Mouse (Mus musculus) MEL (cell line): ENCODE data around the gene Rpl18a. TPM values are rescaled to one million over a fixed set of nuclear protein-coding genes. Genes with fewer than 3 reads are reported as not detected.

ENCODE experiments used
- DNase-seq: peaks from one replicate; pipeline ENCODE4 v3.0.0; 2011; ENCODE audit warnings: low read depth, low spot score
- H3K27ac ChIP-seq: 2 replicates; pipeline ENCODE4 v1.5.1; 2012; ENCODE audit warnings: low read depth, mild to moderate bottlenecking, control low read depth, low read length, moderate library complexity; ENCODE audit not compliant: control insufficient read depth
- H3K27me3 ChIP-seq, 2 experiments: fragments of 150-350 bp in 1 of 2; sonication (generic) in 1 of 2; 2 replicates each; pipeline ENCODE4 v1.6.1; 2012; ENCODE audit warnings: low read length in 2 of 2, mild to moderate bottlenecking in 2 of 2, improper control_type of control experiment in 1 of 2, moderate library complexity in 1 of 2; ENCODE audit not compliant: insufficient read depth in 2 of 2, control insufficient read depth in 1 of 2
- H3K36me3 ChIP-seq, 2 experiments: 2 replicates each; pipeline ENCODE4 v1.6.1; 2012 to 2014; ENCODE audit warnings: low read length in 2 of 2, improper control_type of control experiment in 1 of 2, inconsistent platforms in 1 of 2, mild to moderate bottlenecking in 1 of 2; ENCODE audit not compliant: insufficient read depth in 2 of 2, control insufficient read depth in 1 of 2
- H3K4me1 ChIP-seq, 2 experiments: fragments of 150-350 bp in 1 of 2; sonication (generic) in 1 of 2; 2 replicates each; pipeline ENCODE4 v1.6.1; 2012; ENCODE audit warnings: low read length in 2 of 2, improper control_type of control experiment in 1 of 2, mild to moderate bottlenecking in 1 of 2; ENCODE audit not compliant: insufficient read depth in 2 of 2, control insufficient read depth in 1 of 2
- H3K4me3 ChIP-seq, 2 experiments: fragments of 150-350 bp in 1 of 2; sonication (generic) in 1 of 2; 2 replicates each; pipeline ENCODE4 v1.5.1; 2012; ENCODE audit warnings: low read depth in 2 of 2, low read length in 2 of 2, mild to moderate bottlenecking in 2 of 2, moderate library complexity in 2 of 2, control low read depth in 1 of 2, improper control_type of control experiment in 1 of 2; ENCODE audit not compliant: control insufficient read depth in 1 of 2, insufficient read depth in 1 of 2
- H3K79me2 ChIP-seq: 2 replicates; pipeline ENCODE4 v1.6.1; 2012; ENCODE audit warnings: mild to moderate bottlenecking, low read length, moderate library complexity; ENCODE audit not compliant: control insufficient read depth, poor library complexity, insufficient read depth
- H3K9ac ChIP-seq: 2 replicates; pipeline ENCODE4 v1.6.1; 2012; ENCODE audit warnings: low read depth, mild to moderate bottlenecking, control low read depth, low read length, moderate library complexity; ENCODE audit not compliant: control insufficient read depth, poor library complexity, severe bottlenecking
- H3K9me3 ChIP-seq: fragments of 150-350 bp; sonication (generic); replicated peaks from 2 replicates; pipeline ENCODE4 v1.6.1; 2012; ENCODE audit warnings: mild to moderate bottlenecking, low read length, improper control_type of control experiment, moderate library complexity; ENCODE audit not compliant: insufficient read depth
- CHD1 ChIP-seq: IDR thresholded peaks from 2 replicates; pipeline ENCODE4 v1.6.1; 2012; ENCODE audit warnings: low read depth, mild to moderate bottlenecking, inconsistent platforms, low read length, improper control_type of control experiment
- CTCF ChIP-seq, 3 experiments: IDR thresholded peaks in 2 of 3; conservative IDR thresholded peaks in 1 of 3; 2 replicates each; pipeline ENCODE4 v1.5.1; 2011 to 2012; ENCODE audit warnings: low read length in 3 of 3, low read depth in 2 of 3, mild to moderate bottlenecking in 2 of 3, improper control_type of control experiment in 1 of 3, inconsistent platforms in 1 of 3, mixed read lengths in 1 of 3, moderate library complexity in 1 of 3; ENCODE audit not compliant: control insufficient read depth in 1 of 3, insufficient read depth in 1 of 3, poor library complexity in 1 of 3, severe bottlenecking in 1 of 3
- E2F4 ChIP-seq: IDR thresholded peaks from 2 replicates; pipeline ENCODE4 v1.6.1; 2011; ENCODE audit warnings: low read depth, low read length, improper control_type of control experiment, borderline replicate concordance
- ELF1 ChIP-seq: IDR thresholded peaks from 2 replicates; pipeline ENCODE4 v1.6.1; 2014; ENCODE audit warnings: low read depth, mild to moderate bottlenecking, inconsistent platforms, low read length, improper control_type of control experiment, moderate library complexity
- EP300 ChIP-seq, 2 experiments: IDR thresholded peaks; 2 replicates each; pipeline ENCODE4 v1.6.1; 2011; ENCODE audit warnings: improper control_type of control experiment in 2 of 2, low read length in 2 of 2, low read depth in 1 of 2, mild to moderate bottlenecking in 1 of 2
- ETS1 ChIP-seq: IDR thresholded peaks from 2 replicates; pipeline ENCODE4 v1.6.1; 2012; ENCODE audit warnings: low read depth, mild to moderate bottlenecking, inconsistent platforms, low read length, improper control_type of control experiment, moderate library complexity
- GABPA ChIP-seq: IDR thresholded peaks from 2 replicates; pipeline ENCODE4 v1.6.1; 2012; ENCODE audit warnings: low read depth, mild to moderate bottlenecking, inconsistent platforms, low read length, improper control_type of control experiment, moderate library complexity
- GATA1 ChIP-seq: IDR thresholded peaks from 2 replicates; pipeline ENCODE4 v1.6.1; 2011; ENCODE audit warnings: low read depth, low read length, improper control_type of control experiment
- HCFC1 ChIP-seq: IDR thresholded peaks from 2 replicates; pipeline ENCODE4 v1.6.1; 2012; ENCODE audit warnings: low read depth, mild to moderate bottlenecking, inconsistent platforms, low read length, improper control_type of control experiment, moderate library complexity
- MAFK ChIP-seq: IDR thresholded peaks from 2 replicates; pipeline ENCODE4 v1.6.1; 2011; ENCODE audit warnings: low read depth, mild to moderate bottlenecking, low read length, improper control_type of control experiment, borderline replicate concordance
- MAX ChIP-seq: IDR thresholded peaks from 2 replicates; pipeline ENCODE4 v1.6.1; 2011; ENCODE audit warnings: low read length, improper control_type of control experiment
- MAZ ChIP-seq: IDR thresholded peaks from 2 replicates; pipeline ENCODE4 v1.6.1; 2012; ENCODE audit warnings: low read depth, mild to moderate bottlenecking, inconsistent platforms, low read length, improper control_type of control experiment
- MEF2A ChIP-seq: IDR thresholded peaks from 2 replicates; pipeline ENCODE4 v1.6.1; 2014; ENCODE audit warnings: low read depth, mild to moderate bottlenecking, inconsistent platforms, low read length, improper control_type of control experiment; ENCODE audit not compliant: poor library complexity, insufficient replicate concordance, severe bottlenecking; ENCODE audit errors: extremely low read depth
- MXI1 ChIP-seq: IDR thresholded peaks from 2 replicates; pipeline ENCODE4 v1.6.1; 2011; ENCODE audit warnings: mild to moderate bottlenecking, low read depth, low read length, improper control_type of control experiment
- MYB ChIP-seq: IDR thresholded peaks from 2 replicates; pipeline ENCODE4 v1.6.1; 2011; ENCODE audit warnings: mild to moderate bottlenecking, low read depth, low read length, improper control_type of control experiment
- MYC ChIP-seq: IDR thresholded peaks from 2 replicates; pipeline ENCODE4 v1.6.1; 2011; ENCODE audit warnings: low read depth, mild to moderate bottlenecking, low read length, improper control_type of control experiment, moderate library complexity
- NELFE ChIP-seq: IDR thresholded peaks from 2 replicates; pipeline ENCODE4 v1.6.1; 2011; ENCODE audit warnings: low read depth, low read length, improper control_type of control experiment
- NRF1 ChIP-seq: IDR thresholded peaks from 2 replicates; pipeline ENCODE4 v1.6.1; 2014; ENCODE audit warnings: low read depth, mild to moderate bottlenecking, inconsistent platforms, low read length, improper control_type of control experiment, moderate library complexity; ENCODE audit not compliant: poor library complexity, insufficient read depth, severe bottlenecking
- POLR2AphosphoS2 ChIP-seq: IDR thresholded peaks from 2 replicates; pipeline ENCODE4 v1.6.1; 2011; ENCODE audit warnings: low read length, improper control_type of control experiment
- RCOR1 ChIP-seq: IDR thresholded peaks from 2 replicates; pipeline ENCODE4 v1.6.1; 2012; ENCODE audit warnings: low read depth, mild to moderate bottlenecking, inconsistent platforms, low read length, improper control_type of control experiment
- TBP ChIP-seq: IDR thresholded peaks from 2 replicates; pipeline ENCODE4 v1.8.0; 2011; ENCODE audit warnings: low read depth, low read length, improper control_type of control experiment
- UBTF ChIP-seq: IDR thresholded peaks from 2 replicates; pipeline ENCODE4 v1.6.1; 2012; ENCODE audit warnings: low read depth, mild to moderate bottlenecking, inconsistent platforms, low read length, improper control_type of control experiment, moderate library complexity, borderline replicate concordance; ENCODE audit not compliant: insufficient read depth
- ZC3H11A ChIP-seq: IDR thresholded peaks from 2 replicates; pipeline ENCODE4 v1.6.1; 2012; ENCODE audit warnings: low read depth, mild to moderate bottlenecking, inconsistent platforms, low read length, improper control_type of control experiment
- ZKSCAN1 ChIP-seq: IDR thresholded peaks from 2 replicates; pipeline ENCODE4 v1.6.1; 2012; ENCODE audit warnings: low read depth, mild to moderate bottlenecking, inconsistent platforms, low read length, improper control_type of control experiment, moderate library complexity
- polyA plus RNA-seq, 2 experiments: library from polyadenylated mRNA; stranded (reverse) in 1 of 2; unstranded in 1 of 2; fragments of >175 nt in 1 of 2; fragments of >200 nt in 1 of 2; gene quantifications; 2 replicates each; pipeline versions ENCODE4 v1.2.1 to v1.2.4; 2012; ENCODE audit warnings: low replicate concordance in 2 of 2, low read depth in 1 of 2; ENCODE audit not compliant: insufficient read length in 2 of 2, insufficient read depth in 1 of 2, missing spikeins in 1 of 2
- total RNA-seq: library from RNA; depleted of rRNA; stranded (reverse); fragments of 300-350 nt; gene quantifications from 2 replicates; pipeline ENCODE4 v1.2.3, GENCODE M21; 2012

Gene Rpl18a
- total and polyA plus RNA-seq, 3 experiments: 5,399 to 5,671 TPM; not detected in 1

- TF ChIP-seq RCOR1: no peak
- TF ChIP-seq GABPA: no peak
- no peak for TF ChIP-seq ELF1
- TF ChIP-seq MAFK: no peak
- TF ChIP-seq MYB: no peak
- TF ChIP-seq POLR2AphosphoS2: no peak
- TF ChIP-seq MEF2A: no peak
- TF ChIP-seq MXI1: no peak
- Histone ChIP-seq H3K27me3 (no peaks in the 10 kb centered on the region), H3K36me3 (peaks cover 0 to 2% of the 10 kb centered on the region in 2 experiments; a peak in 1 of 4 replicates), H3K9me3 (no peaks in the 10 kb centered on the region), H3K79me2 (no peaks in the 10 kb centered on the region), H3K4me3 (no peak overlapping the region), H3K27ac (no peak overlapping the region), H3K9ac (no peak overlapping the region), H3K4me1 (peaks cover 6 to 7% of the 10 kb centered on the region in 2 experiments)
- no peak for DNase-seq
Measured at GRCm38 (mm10) chr8:70926396-70926795, 29.2 kb upstream of the Rpl18a start.

- Histone ChIP-seq H3K36me3 (peaks cover 0 to 2% of the 10 kb centered on the region in 2 experiments; a peak in 1 of 4 replicates), H3K27me3 (no peaks in the 10 kb centered on the region), H3K9ac (no peak overlapping the region), H3K4me3 (no peak overlapping the region), H3K4me1 (peaks cover 6 to 7% of the 10 kb centered on the region in 2 experiments), H3K79me2 (no peaks in the 10 kb centered on the region), H3K27ac (no peak overlapping the region), H3K9me3 (no peaks in the 10 kb centered on the region)
- no peak for TF ChIP-seq TBP
- no peak for TF ChIP-seq MAZ
- no peak for TF ChIP-seq HCFC1
- no peak for TF ChIP-seq MYC
- no peak for DNase-seq
Measured at GRCm38 (mm10) chr8:70925754-70926153, 28.5 kb upstream of the Rpl18a start.

GRCm38 (mm10) chr8:70924151-70924550 lies 26.9 kb upstream of the Rpl18a start:
- TF ChIP-seq CHD1: no peak
- TF ChIP-seq NELFE: no peak
- no peak for TF ChIP-seq GABPA
- no peak for TF ChIP-seq E2F4
- TF ChIP-seq EP300 (IDR thresholded peaks at IDR 0.05; ENCODE audit: low read depth in 1 of 2, low read length in 2 of 2): no peak
- TF ChIP-seq UBTF: no peak
- no peak for TF ChIP-seq GATA1
- no peak for TF ChIP-seq ETS1
- TF ChIP-seq POLR2AphosphoS2: no peak
- no peak for TF ChIP-seq MYB
- TF ChIP-seq HCFC1: no peak
- TF ChIP-seq MAX: no peak
- TF ChIP-seq CTCF (IDR thresholded peaks at IDR 0.05 in 2 of 3, conservative IDR thresholded peaks at IDR 0.05 in 1 of 3; ENCODE audit: control insufficient read depth in 1 of 3, insufficient read depth in 1 of 3, low read depth in 2 of 3, low read length in 3 of 3, poor library complexity in 1 of 3, severe bottlenecking in 1 of 3): no peak
- no peak for TF ChIP-seq MXI1
- TF ChIP-seq ZKSCAN1: no peak
- TF ChIP-seq NRF1: no peak
- TF ChIP-seq MYC: no peak
- TF ChIP-seq ZC3H11A: no peak
- Histone ChIP-seq H3K36me3 (peaks cover 0 to 2% of the 10 kb centered on the region in 2 experiments; a peak in 1 of 4 replicates), H3K9me3 (no peaks in the 10 kb centered on the region), H3K4me1 (peaks cover 5 to 6% of the 10 kb centered on the region in 2 experiments), H3K27ac (no peak overlapping the region), H3K79me2 (no peaks in the 10 kb centered on the region), H3K27me3 (no peaks in the 10 kb centered on the region), H3K9ac (no peak overlapping the region), H3K4me3 (no peak overlapping the region)
- DNase-seq: no peak
